Mouse (Mus musculus) liver, adult 2 months (tissue): ENCODE results near the gene Gm45753. TPM values are rescaled to one million over a fixed set of nuclear protein-coding genes. Genes with fewer than 3 reads are reported as not detected.

Experiments used
- DNase-seq: peaks from one replicate; pipeline ENCODE4 v3.0.0-alpha.2; 2011; ENCODE audit warnings: low read depth, low spot score; ENCODE audit errors: extremely low read depth
- H3K27ac ChIP-seq: fragments of 200-500 bp; replicated peaks from 2 replicates; pipeline ENCODE4 v1.5.1; 2012; ENCODE audit warnings: low read depth, mild to moderate bottlenecking, control low read depth, inconsistent platforms, low read length; ENCODE audit not compliant: insufficient read depth
- H3K27me3 ChIP-seq: fragments of 200-500 bp; 2 replicates; pipeline ENCODE4 v1.6.1; 2012; ENCODE audit warnings: mild to moderate bottlenecking, moderate library complexity, low read length, inconsistent platforms; ENCODE audit not compliant: control insufficient read depth, insufficient read depth
- H3K36me3 ChIP-seq: fragments of 200-500 bp; 2 replicates; pipeline ENCODE4 v1.6.1; 2012; ENCODE audit warnings: low read length, inconsistent platforms; ENCODE audit not compliant: control insufficient read depth, insufficient read depth
- H3K4me1 ChIP-seq: fragments of 200-500 bp; 2 replicates; pipeline ENCODE4 v1.6.1; 2011; ENCODE audit warnings: low read length; ENCODE audit not compliant: control insufficient read depth, insufficient read depth
- H3K4me3 ChIP-seq: fragments of 200-500 bp; 2 replicates; pipeline ENCODE4 v1.5.1; 2011; ENCODE audit warnings: low read depth, mild to moderate bottlenecking, control low read depth, low read length, moderate library complexity; ENCODE audit not compliant: insufficient read depth
- H3K79me2 ChIP-seq: fragments of 200-500 bp; 2 replicates; pipeline ENCODE4 v1.6.1; 2012; ENCODE audit warnings: inconsistent platforms, mild to moderate bottlenecking, low read length, moderate library complexity; ENCODE audit not compliant: control insufficient read depth, insufficient read depth
- H3K9ac ChIP-seq: fragments of 200-500 bp; 2 replicates; pipeline ENCODE4 v1.6.1; 2012; ENCODE audit warnings: low read depth, mild to moderate bottlenecking, control low read depth, inconsistent platforms, low read length
- CTCF ChIP-seq: fragments of 200-500 bp; IDR thresholded peaks from 2 replicates; pipeline ENCODE4 v1.5.1; 2011; ENCODE audit warnings: low read depth, low read length, control low read depth
- POLR2A ChIP-seq: fragments of 200-500 bp; IDR thresholded peaks from 2 replicates; pipeline ENCODE4 v1.6.1; 2011; ENCODE audit warnings: low read length, control low read depth; ENCODE audit not compliant: insufficient read depth; ENCODE audit errors: extremely low read depth
- WGBS: fragments of 180-500 bp; shearing (Covaris S2); methylation state at CpG from one replicate; pipeline ENCODE4 v1.1.7; 2018; 5-methylcytosine and 5-hydroxymethylcytosine counted together
- polyA plus RNA-seq: library from polyadenylated mRNA; depleted of rRNA; stranded (reverse); fragments of >200 nt; gene quantifications from 2 replicates; pipeline ENCODE4 v1.2.3, GENCODE M21; 2012; rRNA removed
- total RNA-seq: library from RNA; depleted of rRNA; stranded (reverse); fragments of >200 nt; gene quantifications from 2 replicates; pipeline ENCODE4 v1.2.3, GENCODE M21; 2014; rRNA removed

The Gm45753 gene
- total RNA-seq (0.37 and 1.3 TPM in 2 replicates), polyA plus RNA-seq (0.21 and 0.24 TPM in 2 replicates)

- WGBS = 85% methylated on average over 13 of the region's 13 CpGs
- no peak for TF ChIP-seq POLR2A
- no peak for TF ChIP-seq CTCF
- no peaks in the 10 kb centered on the region for H3K79me2 ChIP-seq
- H3K27ac ChIP-seq = no peak within 1 kb of the TSS
- no peak within 1 kb of the TSS for H3K4me3 ChIP-seq
- H3K36me3 ChIP-seq = peaks cover 61% of the 10 kb centered on the region
- H3K27me3 ChIP-seq = no peaks in the 10 kb centered on the region
- H3K9ac ChIP-seq = no peak within 1 kb of the TSS
- peaks cover 13% of the 10 kb centered on the region for H3K4me1 ChIP-seq
- DNase-seq = no peak
Observed at GRCm38 (mm10) chr8:45308366-45308765, at the start of gene Gm45753. Gene Gm45753 (minus strand): TSS chr8:45308466.

- H3K4me3 ChIP-seq = no peak overlapping the region
- H3K9ac ChIP-seq = no peak overlapping the region
- peaks cover 36% of the 10 kb centered on the region for H3K36me3 ChIP-seq
- DNase-seq = no peak
- WGBS = 37% methylated on average over 6 of the region's 6 CpGs
- TF ChIP-seq CTCF (no peak), POLR2A (no peak)
- peak overlapping the region; percentile 53; the same call in 1 of the 2 replicates for H3K27ac ChIP-seq
- peaks cover 11% of the 10 kb centered on the region for H3K4me1 ChIP-seq
- no peaks in the 10 kb centered on the region for H3K27me3 ChIP-seq
- H3K79me2 ChIP-seq = peaks cover 7% of the 10 kb centered on the region; the same call in 1 of the 2 replicates
Observed at GRCm38 (mm10) chr8:45355809-45356208, 47.5 kb upstream of the Gm45753 start.

- WGBS = 15% methylated on average over 6 of the region's 6 CpGs
- Histone ChIP-seq H3K36me3 (peaks cover 28% of the 10 kb centered on the region), H3K27ac (no peak overlapping the region), H3K9ac (no peak overlapping the region), H3K4me1 (peaks cover 10% of the 10 kb centered on the region), H3K4me3 (no peak overlapping the region), H3K79me2 (no peaks in the 10 kb centered on the region; the same call in 1 of the 2 replicates), H3K27me3 (no peaks in the 10 kb centered on the region)
- TF ChIP-seq POLR2A (no peak), CTCF (peak; percentile 66; the same call in 1 of the 2 replicates)
- DNase-seq = peak; percentile 71
Observed at GRCm38 (mm10) chr8:45345031-45345430, 36.8 kb upstream of the Gm45753 start.

- Histone ChIP-seq H3K4me3 (no peak overlapping the region), H3K27me3 (no peaks in the 10 kb centered on the region), H3K27ac (no peak overlapping the region), H3K4me1 (peaks cover 10% of the 10 kb centered on the region), H3K9ac (no peak overlapping the region), H3K79me2 (no peaks in the 10 kb centered on the region; the same call in 1 of the 2 replicates), H3K36me3 (peaks cover 31% of the 10 kb centered on the region)
- no peak for DNase-seq
- TF ChIP-seq POLR2A (no peak), CTCF (no peak)
- WGBS = 92% methylated on average over 8 of the region's 8 CpGs
Observed at GRCm38 (mm10) chr8:45344298-45344697, 36.0 kb upstream of the Gm45753 start.

- H3K27me3 ChIP-seq = no peaks in the 10 kb centered on the region
- peaks cover 33% of the 10 kb centered on the region for H3K36me3 ChIP-seq
- peak; percentile 87 for DNase-seq
- no peaks in the 10 kb centered on the region; the same call in 1 of the 2 replicates for H3K79me2 ChIP-seq
- no peak for TF ChIP-seq CTCF
- no peak for TF ChIP-seq POLR2A
- H3K27ac ChIP-seq = peak overlapping the region; percentile 95
- H3K4me1 ChIP-seq = peaks cover 10% of the 10 kb centered on the region
- H3K4me3 ChIP-seq = no peak overlapping the region
- WGBS = 35% methylated on average over 12 of the region's 12 CpGs
- H3K9ac ChIP-seq = peak overlapping the region; percentile 48
Observed at GRCm38 (mm10) chr8:45341630-45342628, 33.7 kb upstream of the Gm45753 start.

- TF ChIP-seq CTCF (no peak), POLR2A (no peak)
- peaks cover 12% of the 10 kb centered on the region for H3K4me1 ChIP-seq
- peak overlapping the region; percentile 97 for H3K27ac ChIP-seq
- 1% methylated on average over 8 of the region's 8 CpGs for WGBS
- H3K79me2 ChIP-seq = peaks cover 4% of the 10 kb centered on the region; the same call in 1 of the 2 replicates
- peaks cover 7% of the 10 kb centered on the region for H3K36me3 ChIP-seq
- H3K4me3 ChIP-seq = peak overlapping the region; percentile 92
- H3K9ac ChIP-seq = peak overlapping the region; percentile 58
- peak; percentile 80 for DNase-seq
- no peaks in the 10 kb centered on the region for H3K27me3 ChIP-seq
Observed at GRCm38 (mm10) chr8:45333493-45333892, 25.2 kb upstream of the Gm45753 start.
